ENCODE assay signal across 16 mouse cellular contexts in genomic region chr1:91430761-91431160, GRCm38 (mm10).
"Had no signal": no experiment of that assay in that cellular context is flagged by ENCODE, and none has a peak within 500 bp of the region (broad histone marks: within the 10 kb centered on the region; RNA-seq: fewer than 3 reads in every experiment).

No protein-coding gene starts in this region.

- H3K27me3 ChIP-seq: neural tube, embryonic 13.5 days; neural tube, embryonic 15.5 days; stomach, embryonic 15.5 days had no signal

- DNase-seq: retina, postnatal 1 day; right cerebral cortex, adult 18-20 months; right cerebral cortex, postnatal 14 days; right cerebral cortex, postnatal 25 days; right cerebral cortex, postnatal 4 days; spleen, adult 18-20 months; thymus, adult 18-20 months; thymus, adult 2 months; thymus, postnatal 14 days; thymus, postnatal 25 days; thymus, postnatal 36 days; thymus, postnatal 4 days had no signal

- H3K9me3 ChIP-seq: neural tube, embryonic 13.5 days; neural tube, embryonic 15.5 days; stomach, embryonic 15.5 days had no signal

- H3K9ac ChIP-seq: neural tube, embryonic 13.5 days; neural tube, embryonic 15.5 days; stomach, embryonic 15.5 days had no signal

- H3K27ac ChIP-seq: neural tube, embryonic 13.5 days; neural tube, embryonic 15.5 days; stomach, embryonic 15.5 days; stomach, postnatal 0 days had no signal

- H3K4me2 ChIP-seq: neural tube, embryonic 13.5 days; neural tube, embryonic 15.5 days; stomach, embryonic 15.5 days had no signal

- H3K4me3 ChIP-seq: neural tube, embryonic 13.5 days; neural tube, embryonic 15.5 days; stomach, embryonic 15.5 days had no signal
